Mouse (Mus musculus) hindbrain, embryonic 12.5 days (tissue): ENCODE data around the gene 9130019O22Rik. TPM values are rescaled to one million over a fixed set of nuclear protein-coding genes. Genes with fewer than 3 reads are reported as not detected.
"Not testable (repeated sequence)": the region's sequence is repeated elsewhere in the genome, so short reads cannot be mapped to it uniquely, and the experiment has no call there.

Source experiments
- ATAC-seq: fragments of 200-750 bp; cut with Nextera tagmentation; 2 replicates; pipeline ENCODE4 v1.8.0; 2017; ENCODE audit warnings: moderate TSS enrichment; ENCODE audit not compliant: low FRiP score
- H3K27ac ChIP-seq: fragments of 300-500 bp; sonication (generic); 2 replicates; pipeline ENCODE4 v1.5.1; 2016; ENCODE audit warnings: mild to moderate bottlenecking
- H3K27me3 ChIP-seq: fragments of 300-500 bp; sonication (generic); 2 replicates; pipeline ENCODE4 v1.6.1; 2016; ENCODE audit warnings: mild to moderate bottlenecking
- H3K36me3 ChIP-seq: fragments of 300-500 bp; sonication (generic); 2 replicates; pipeline ENCODE4 v1.6.1; 2016; ENCODE audit warnings: mild to moderate bottlenecking
- H3K4me1 ChIP-seq: fragments of 300-500 bp; sonication (generic); 2 replicates; pipeline ENCODE4 v1.6.1; 2016
- H3K4me2 ChIP-seq: fragments of 300-500 bp; sonication (generic); replicated peaks from 2 replicates; pipeline ENCODE4 v1.6.1; 2016; ENCODE audit warnings: mild to moderate bottlenecking
- H3K4me3 ChIP-seq: fragments of 300-500 bp; sonication (generic); 2 replicates; pipeline ENCODE4 v1.5.1; 2016; ENCODE audit warnings: mild to moderate bottlenecking
- H3K9ac ChIP-seq: fragments of 300-500 bp; sonication (generic); 2 replicates; pipeline ENCODE4 v1.6.1; 2016; ENCODE audit warnings: mild to moderate bottlenecking, moderate library complexity
- H3K9me3 ChIP-seq: fragments of 300-500 bp; sonication (generic); replicated peaks from 2 replicates; pipeline ENCODE4 v1.6.1; 2016; ENCODE audit warnings: mild to moderate bottlenecking
- WGBS: fragments of 180-500 bp; shearing (Covaris S2); methylation state at CpG from one replicate; pipeline ENCODE4 v1.1.7; 2016; 5-methylcytosine and 5-hydroxymethylcytosine counted together
- polyA plus RNA-seq: library from polyadenylated mRNA; unstranded; fragments of >200 nt; fragmentation: Nextera tagmentation; extraction: Ambion mirVana; gene quantifications from 2 replicates; pipeline ENCODE4 v1.2.1, GENCODE M21; 2016

Gene 9130019O22Rik
- polyA plus RNA-seq, 1 experiment from 2014 or later = 5.4 TPM

DNA sequence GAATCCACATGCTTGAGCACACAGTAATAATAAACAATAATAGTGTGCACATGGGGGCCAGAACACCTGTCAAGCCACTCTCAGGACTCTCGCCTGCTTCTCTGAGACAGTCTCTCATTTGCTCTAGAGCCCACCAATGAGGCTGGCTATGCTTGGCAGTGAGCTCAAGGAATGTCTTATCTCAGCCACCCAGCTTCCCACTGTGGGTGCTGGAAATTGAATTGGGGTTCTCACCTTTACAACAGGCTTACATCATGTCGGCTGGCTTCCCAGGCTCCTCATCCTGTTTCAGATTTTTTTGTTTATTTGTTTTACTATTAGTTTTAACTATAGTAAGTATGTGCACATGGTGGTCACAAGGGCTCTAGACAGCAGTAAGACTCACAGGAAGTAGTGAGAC lies 15.8 kb downstream of the 9130019O22Rik start:
- no peaks in the 10 kb centered on the region for H3K9me3 ChIP-seq
- no peak for ATAC-seq
- H3K9ac ChIP-seq = no peak overlapping the region
- H3K27me3 ChIP-seq = no peaks in the 10 kb centered on the region
- WGBS = 89% methylated on average over 2 of the region's 2 CpGs
- no peak overlapping the region for H3K4me3 ChIP-seq
- peaks cover 7% of the 10 kb centered on the region for H3K36me3 ChIP-seq
- no peak overlapping the region for H3K4me2 ChIP-seq
- no peaks in the 10 kb centered on the region for H3K4me1 ChIP-seq
- H3K27ac ChIP-seq = no peak overlapping the region

DNA sequence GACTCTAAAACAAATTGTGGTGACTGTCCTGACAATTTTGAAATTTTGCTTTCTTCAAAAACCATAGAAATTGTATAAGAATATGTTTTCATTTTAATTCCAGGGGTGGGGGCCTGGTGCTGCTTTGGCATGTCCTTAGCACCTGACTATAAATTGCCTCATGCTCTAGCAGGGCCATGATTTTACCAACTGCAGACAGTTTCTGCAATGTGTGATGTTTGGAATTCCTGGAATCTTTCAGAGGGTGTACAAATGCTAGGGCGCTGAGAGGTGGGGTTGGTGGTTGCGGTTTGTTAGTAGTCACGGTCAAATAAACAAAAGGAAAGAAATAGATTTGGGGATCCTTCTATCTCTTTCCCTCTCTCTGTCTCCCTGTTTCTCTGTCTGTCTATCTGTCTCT lies 20.7 kb downstream of the 9130019O22Rik start:
- no peaks in the 10 kb centered on the region for H3K9me3 ChIP-seq
- peaks cover 9% of the 10 kb centered on the region; the same call in 1 of the 2 replicates for H3K4me1 ChIP-seq
- no peak overlapping the region for H3K9ac ChIP-seq
- H3K36me3 ChIP-seq = no peaks in the 10 kb centered on the region
- H3K4me3 ChIP-seq = no peak overlapping the region
- H3K27ac ChIP-seq = no peak overlapping the region
- no peak overlapping the region for H3K4me2 ChIP-seq
- peaks cover 15% of the 10 kb centered on the region for H3K27me3 ChIP-seq
- ATAC-seq = no peak
- WGBS = 84% methylated on average over 3 of the region's 3 CpGs

DNA sequence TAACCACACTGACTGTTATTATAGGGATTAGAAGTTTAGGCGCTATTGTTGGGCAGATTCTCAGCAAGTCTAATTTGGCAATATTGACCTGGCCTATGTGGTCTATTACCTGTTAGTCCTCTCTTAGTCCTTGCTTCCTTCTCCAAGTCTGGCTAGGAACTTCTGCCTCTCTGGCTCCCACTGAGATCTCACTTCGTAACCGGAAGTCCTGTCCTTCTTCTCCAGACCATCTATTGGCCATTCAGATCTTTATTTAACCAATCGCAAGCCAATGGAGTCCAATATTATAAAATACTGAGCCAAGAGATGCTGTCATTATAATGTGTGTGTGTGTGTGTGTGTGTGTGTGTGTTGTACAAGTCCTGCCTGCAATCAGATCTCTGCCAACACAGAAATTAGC lies 22.8 kb downstream of the 9130019O22Rik start:
- no peak for ATAC-seq
- no peak overlapping the region for H3K9ac ChIP-seq
- H3K4me3 ChIP-seq = peak overlapping the region; percentile 37
- 55% methylated on average over 4 of the region's 4 CpGs for WGBS
- peak overlapping the region; percentile 71 for H3K4me2 ChIP-seq
- peaks cover 20% of the 10 kb centered on the region for H3K27me3 ChIP-seq
- H3K36me3 ChIP-seq = no peaks in the 10 kb centered on the region
- no peak overlapping the region for H3K27ac ChIP-seq
- peaks cover 9% of the 10 kb centered on the region; the same call in 1 of the 2 replicates for H3K4me1 ChIP-seq
- H3K9me3 ChIP-seq = no peaks in the 10 kb centered on the region

DNA sequence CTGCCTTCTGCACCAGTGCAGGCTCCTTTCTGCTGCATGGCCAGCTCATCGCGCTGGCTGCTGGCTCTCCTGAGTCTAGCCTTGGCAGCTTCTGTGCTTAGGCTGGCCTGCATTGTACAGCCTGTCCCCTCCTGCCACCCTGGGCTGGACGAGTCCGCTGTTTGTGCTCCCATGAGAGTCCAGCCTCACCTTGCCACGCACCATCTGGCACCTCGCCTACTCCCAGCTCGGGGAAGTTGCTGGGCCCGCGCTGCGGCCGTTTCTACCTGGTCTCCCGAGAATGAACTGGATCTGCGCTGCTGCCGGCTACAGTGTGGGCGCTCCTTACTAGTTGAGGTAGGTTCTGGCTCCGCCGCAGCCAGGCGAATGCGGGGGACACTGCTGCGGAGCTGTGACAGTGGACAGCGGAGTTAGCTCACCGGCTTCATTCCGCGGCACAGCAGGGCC lies 23.5 kb downstream of the 9130019O22Rik start:
- peak overlapping the region; percentile 69 for H3K9ac ChIP-seq
- WGBS = 2% methylated on average over 24 of the region's 24 CpGs
- 0 out of 2 replicates have a peak overlapping the region, but pooled peaks have one; percentile 40 for H3K27ac ChIP-seq
- H3K27me3 ChIP-seq = peaks cover 20% of the 10 kb centered on the region
- no peaks in the 10 kb centered on the region for H3K36me3 ChIP-seq
- H3K4me1 ChIP-seq = peaks cover 9% of the 10 kb centered on the region; the same call in 1 of the 2 replicates
- peak overlapping the region; percentile 71 for H3K4me2 ChIP-seq
- ATAC-seq = peak; percentile 43; the same call in 1 of the 2 replicates
- peak overlapping the region; percentile 37 for H3K4me3 ChIP-seq
- H3K9me3 ChIP-seq = no peaks in the 10 kb centered on the region

DNA sequence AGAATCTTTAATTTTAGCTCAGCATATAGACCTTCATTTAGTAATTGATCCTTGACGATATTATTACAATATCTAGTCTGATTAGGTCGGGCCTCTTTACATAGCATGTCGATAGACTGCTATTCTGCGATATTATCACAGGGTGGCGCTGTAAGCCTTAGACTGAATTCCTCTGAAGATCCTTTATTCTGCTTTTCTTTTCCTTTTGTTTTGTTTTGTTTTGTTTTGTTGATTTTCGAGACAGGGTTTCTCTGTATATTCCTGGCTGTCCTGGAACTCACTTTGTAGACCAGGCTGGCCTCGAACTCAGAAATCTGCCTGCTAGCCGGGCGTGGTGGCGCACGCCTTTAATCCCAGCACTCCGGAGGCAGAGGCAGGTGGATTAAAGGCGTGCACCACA lies 24.5 kb downstream of the 9130019O22Rik start:
- ATAC-seq, H3K9me3 ChIP-seq, H3K4me1 ChIP-seq, H3K9ac ChIP-seq, H3K36me3 ChIP-seq, H3K27ac ChIP-seq: not testable (repeated sequence)
- Histone ChIP-seq H3K27me3 (peaks cover 27% of the 10 kb centered on the region), H3K4me2 (0 out of 2 replicates have a peak overlapping the region, but pooled peaks have one; percentile 25), H3K4me3 (0 out of 2 replicates have a peak overlapping the region, but pooled peaks have one; percentile 11)
- WGBS = 20% methylated on average over 13 of the region's 13 CpGs

DNA sequence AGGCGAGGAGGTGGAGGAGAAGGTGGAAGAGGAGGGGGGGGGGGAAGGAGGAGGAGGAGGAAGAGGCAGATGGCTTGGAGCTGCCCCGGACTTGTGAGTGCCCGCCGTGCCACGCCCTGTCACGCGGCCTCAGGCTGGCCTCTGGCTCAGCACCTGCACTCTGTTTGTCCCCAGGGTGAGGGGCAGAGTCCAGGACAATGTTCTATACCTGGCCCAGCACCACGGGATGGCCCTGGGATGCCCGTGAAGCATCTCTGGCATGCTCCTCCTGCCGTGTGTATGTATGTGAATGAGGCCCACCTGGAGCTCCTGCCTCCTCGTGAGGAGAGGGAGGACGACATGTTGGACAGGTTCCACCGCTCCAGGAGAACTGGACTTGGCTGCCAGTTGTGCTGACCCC lies 25.5 kb downstream of the 9130019O22Rik start:
- peaks cover 9% of the 10 kb centered on the region; the same call in 1 of the 2 replicates for H3K4me1 ChIP-seq
- H3K36me3 ChIP-seq = no peaks in the 10 kb centered on the region
- no peak for ATAC-seq
- no peak overlapping the region for H3K27ac ChIP-seq
- WGBS = 55% methylated on average over 12 of the region's 13 CpGs
- H3K27me3 ChIP-seq = peaks cover 27% of the 10 kb centered on the region
- H3K9me3 ChIP-seq = no peaks in the 10 kb centered on the region
- H3K9ac ChIP-seq = no peak overlapping the region
- H3K4me2 ChIP-seq = no peak overlapping the region
- H3K4me3 ChIP-seq = no peak overlapping the region

DNA sequence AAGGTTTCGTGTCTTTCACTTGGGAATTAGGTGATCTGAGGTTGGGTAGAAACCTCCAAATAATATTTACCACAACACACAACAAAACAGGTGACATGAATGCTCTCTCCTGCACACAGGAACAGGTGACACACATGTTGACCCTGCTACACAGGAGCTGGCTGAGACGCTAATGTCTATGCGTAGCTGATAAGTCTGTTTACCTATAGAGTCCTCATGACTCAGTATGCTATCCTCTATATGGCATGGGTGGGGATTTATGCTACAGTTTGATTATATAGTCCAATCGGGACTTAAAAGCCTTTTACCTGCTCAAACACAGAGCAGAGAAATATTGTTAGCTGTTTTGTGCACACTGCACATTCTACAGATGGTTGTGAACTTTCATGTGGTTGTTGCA lies 26.7 kb downstream of the 9130019O22Rik start:
- peaks cover 9% of the 10 kb centered on the region; the same call in 1 of the 2 replicates for H3K4me1 ChIP-seq
- 81% methylated on average over 4 of the region's 4 CpGs for WGBS
- no peak overlapping the region for H3K9ac ChIP-seq
- no peaks in the 10 kb centered on the region for H3K9me3 ChIP-seq
- no peak overlapping the region for H3K4me2 ChIP-seq
- no peak overlapping the region for H3K27ac ChIP-seq
- no peaks in the 10 kb centered on the region for H3K36me3 ChIP-seq
- peaks cover 22% of the 10 kb centered on the region for H3K27me3 ChIP-seq
- H3K4me3 ChIP-seq = no peak overlapping the region
- ATAC-seq = no peak

DNA sequence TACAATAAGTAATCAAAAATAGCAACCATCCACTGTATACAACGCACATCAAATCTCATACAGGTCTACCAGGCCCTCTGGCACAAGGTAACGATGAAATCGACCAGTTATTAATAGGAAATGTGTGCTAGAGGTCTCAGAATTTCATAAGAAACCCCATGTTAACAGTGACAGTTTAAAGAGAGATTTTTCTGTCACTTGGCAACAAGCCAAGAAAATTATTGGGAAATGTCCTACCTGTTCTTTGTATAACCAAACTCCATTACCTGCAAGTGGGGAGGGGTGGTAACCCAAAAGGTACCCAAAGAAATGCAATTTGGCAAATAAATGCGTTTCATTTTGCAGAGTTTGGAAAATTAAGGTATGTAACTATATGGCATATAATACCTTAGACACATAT lies 28.5 kb downstream of the 9130019O22Rik start:
- no peak for ATAC-seq
- H3K36me3 ChIP-seq = no peaks in the 10 kb centered on the region
- H3K4me3 ChIP-seq = no peak overlapping the region
- H3K9me3 ChIP-seq = no peaks in the 10 kb centered on the region
- H3K4me1 ChIP-seq = peaks cover 3% of the 10 kb centered on the region; the same call in 1 of the 2 replicates
- no peak overlapping the region for H3K9ac ChIP-seq
- peaks cover 19% of the 10 kb centered on the region for H3K27me3 ChIP-seq
- no peak overlapping the region for H3K4me2 ChIP-seq
- WGBS = 73% methylated on average over 4 of the region's 4 CpGs
- no peak overlapping the region for H3K27ac ChIP-seq

DNA sequence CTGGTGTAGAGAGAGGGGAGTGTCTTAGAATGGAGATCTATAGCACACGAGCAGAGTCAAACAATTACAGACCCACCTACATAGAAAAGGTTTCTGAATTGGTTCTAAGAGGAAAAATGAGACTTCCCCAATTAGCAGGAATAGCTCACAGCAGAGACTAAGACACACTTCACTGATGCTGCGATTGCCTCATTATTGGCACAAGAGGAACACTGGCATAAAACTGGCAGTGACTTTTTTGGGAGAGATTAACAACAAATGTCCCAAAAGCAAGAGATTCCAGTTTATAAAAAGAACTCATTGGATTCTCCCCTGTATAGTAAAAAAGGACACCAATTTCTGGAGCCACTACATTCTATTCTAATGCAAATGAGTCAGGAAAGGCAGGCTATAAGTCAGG lies 29.1 kb downstream of the 9130019O22Rik start:
- ATAC-seq = no peak
- Histone ChIP-seq H3K4me2 (no peak overlapping the region), H3K27ac (no peak overlapping the region), H3K9ac (no peak overlapping the region), H3K9me3 (no peaks in the 10 kb centered on the region), H3K27me3 (peaks cover 17% of the 10 kb centered on the region), H3K36me3 (no peaks in the 10 kb centered on the region), H3K4me3 (no peak overlapping the region), H3K4me1 (no peaks in the 10 kb centered on the region)
- 65% methylated on average over 2 of the region's 2 CpGs for WGBS

DNA sequence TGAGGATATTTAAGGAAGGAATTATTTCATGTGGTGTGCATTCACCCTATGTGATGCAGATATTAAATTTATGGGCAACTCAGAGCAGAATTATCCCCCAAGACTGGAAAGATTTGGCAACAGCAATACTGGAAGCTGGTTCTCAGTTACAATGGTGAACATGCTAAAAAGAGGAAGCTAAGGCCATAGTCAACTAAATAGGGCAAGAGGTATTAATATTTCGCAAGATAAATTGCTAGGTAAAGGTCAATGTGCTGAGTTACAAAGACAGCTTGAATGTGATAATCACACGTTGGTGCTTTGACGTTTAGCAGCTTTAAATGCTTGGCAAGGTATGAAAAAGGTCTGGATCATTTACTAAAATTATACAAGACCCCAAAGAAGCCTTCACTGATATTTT lies 31.2 kb downstream of the 9130019O22Rik start:
- Histone ChIP-seq H3K4me1 (no peaks in the 10 kb centered on the region), H3K9ac (no peak overlapping the region), H3K4me3 (no peak overlapping the region), H3K27me3 (peaks cover 10% of the 10 kb centered on the region), H3K4me2 (no peak overlapping the region), H3K9me3 (no peaks in the 10 kb centered on the region), H3K27ac (no peak overlapping the region), H3K36me3 (no peaks in the 10 kb centered on the region)
- 72% methylated on average over 3 of the region's 3 CpGs for WGBS
- no peak for ATAC-seq

DNA sequence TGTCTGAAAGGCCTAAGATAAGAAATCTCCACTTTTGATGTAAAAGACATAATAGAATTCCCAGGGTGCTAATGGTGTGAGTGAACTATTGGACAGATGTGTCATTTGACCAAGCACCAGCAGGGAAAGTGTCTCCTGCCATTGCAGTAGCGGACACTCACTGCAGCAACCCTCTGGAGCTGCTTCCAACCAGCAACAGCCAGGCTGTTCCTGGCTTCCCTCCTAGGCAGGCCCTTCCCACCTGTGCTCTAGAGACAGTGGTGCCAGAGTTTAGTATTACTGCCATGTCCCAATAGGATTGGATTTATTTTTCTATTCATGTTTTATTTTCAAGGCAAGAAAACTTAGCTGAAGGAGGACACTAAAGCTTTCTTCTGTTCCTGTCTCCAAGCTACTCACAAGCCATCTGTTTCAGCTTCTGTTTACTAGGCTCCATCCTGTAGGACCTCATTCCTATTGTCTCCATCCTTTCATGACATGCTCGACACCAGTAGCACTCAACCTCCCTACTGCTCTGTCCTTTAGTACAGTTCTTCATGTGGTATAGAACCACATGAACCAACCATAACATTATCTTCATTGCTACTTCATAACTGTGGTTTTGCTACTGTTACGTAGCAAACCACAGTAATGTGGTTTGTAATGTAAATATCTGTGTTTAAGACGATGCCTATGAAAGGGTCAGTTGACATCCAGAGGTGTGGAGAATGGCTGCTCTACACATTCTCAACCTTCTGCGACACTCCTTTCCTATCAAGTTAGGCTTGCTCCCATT lies 35.5 kb downstream of the 9130019O22Rik start:
- WGBS = 94% methylated on average over 5 of the region's 5 CpGs
- Histone ChIP-seq H3K36me3 (no peaks in the 10 kb centered on the region), H3K27ac (no peak overlapping the region), H3K27me3 (no peaks in the 10 kb centered on the region), H3K9ac (no peak overlapping the region), H3K9me3 (no peaks in the 10 kb centered on the region), H3K4me3 (no peak overlapping the region), H3K4me2 (no peak overlapping the region), H3K4me1 (peaks cover 7% of the 10 kb centered on the region)
- ATAC-seq = no peak

DNA sequence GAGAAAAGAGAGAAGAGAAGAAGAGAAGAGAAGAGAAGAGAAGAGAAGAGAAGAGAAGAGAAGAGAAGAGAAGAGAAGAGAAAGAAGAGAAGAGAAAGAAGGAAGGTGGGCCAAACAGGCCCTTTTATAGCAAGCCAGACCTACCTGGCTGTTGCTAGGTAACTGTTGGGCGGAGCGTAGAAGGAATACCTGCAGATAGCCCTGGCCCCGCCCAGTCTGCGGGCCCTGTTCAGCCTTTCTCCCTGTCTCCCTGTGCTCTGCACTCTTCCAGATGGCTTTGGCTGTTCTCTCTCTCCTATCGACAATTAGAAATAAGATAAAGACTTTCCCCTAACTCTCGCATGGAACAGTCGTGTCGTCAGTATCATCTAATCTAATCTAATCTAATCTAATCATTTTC lies 40.3 kb downstream of the 9130019O22Rik start:
- Histone ChIP-seq H3K27ac (no peak overlapping the region; the same call in 1 of the 2 replicates), H3K9me3 (no peaks in the 10 kb centered on the region), H3K4me1 (peaks cover 21% of the 10 kb centered on the region), H3K4me2 (peak overlapping the region; percentile 87), H3K36me3 (peaks cover 21% of the 10 kb centered on the region), H3K27me3 (no peaks in the 10 kb centered on the region), H3K9ac (peak overlapping the region; percentile 96), H3K4me3 (peak overlapping the region; percentile 95)
- WGBS = 15% methylated on average over 8 of the region's 8 CpGs
- no peak for ATAC-seq
